Mouse (Mus musculus): Measurements from ENCODE around the gene Fanci. TPM values are rescaled to one million over a fixed set of nuclear protein-coding genes. Genes with fewer than 3 reads are reported as not detected.

The Fanci gene
- polyA plus RNA-seq, 1 experiment from 2014 or later, result 7.4 TPM

- Histone ChIP-seq H3K27me3 (ENCODE audit: control insufficient read depth, insufficient read depth, low read depth, low read length) (peaks cover 4% of the 10 kb centered on the region; the same call in 1 of the 2 replicates), H3K4me3 (ENCODE audit: low read depth, low read length) (no peak overlapping the region), H3K4me2 (ENCODE audit: low read depth, low read length) (no peak overlapping the region), H3K36me3 (ENCODE audit: control insufficient read depth, insufficient read depth) (no peaks in the 10 kb centered on the region), H3K27ac (ENCODE audit: low read length) (peak overlapping the region; percentile 13; the same call in 1 of the 2 replicates), H3K4me1 (ENCODE audit: control insufficient read depth, low read depth, low read length) (peaks cover 6% of the 10 kb centered on the region), H3K9ac (ENCODE audit: low read depth, low read length) (no peak overlapping the region; the same call in 1 of the 2 replicates), H3K9me3 (replicated peaks; ENCODE audit: control insufficient read depth, low read length) (no peaks in the 10 kb centered on the region)
- 29% methylated on average over 10 of the region's 10 CpGs for WGBS (ENCODE audit: insufficient replicate concordance)
- peak; percentile 82 for ATAC-seq (ENCODE audit: low read depth)
These were observed 15.0 kb upstream of the Fanci start for GRCm38 (mm10) chr7:79376516-79377275.

DNA sequence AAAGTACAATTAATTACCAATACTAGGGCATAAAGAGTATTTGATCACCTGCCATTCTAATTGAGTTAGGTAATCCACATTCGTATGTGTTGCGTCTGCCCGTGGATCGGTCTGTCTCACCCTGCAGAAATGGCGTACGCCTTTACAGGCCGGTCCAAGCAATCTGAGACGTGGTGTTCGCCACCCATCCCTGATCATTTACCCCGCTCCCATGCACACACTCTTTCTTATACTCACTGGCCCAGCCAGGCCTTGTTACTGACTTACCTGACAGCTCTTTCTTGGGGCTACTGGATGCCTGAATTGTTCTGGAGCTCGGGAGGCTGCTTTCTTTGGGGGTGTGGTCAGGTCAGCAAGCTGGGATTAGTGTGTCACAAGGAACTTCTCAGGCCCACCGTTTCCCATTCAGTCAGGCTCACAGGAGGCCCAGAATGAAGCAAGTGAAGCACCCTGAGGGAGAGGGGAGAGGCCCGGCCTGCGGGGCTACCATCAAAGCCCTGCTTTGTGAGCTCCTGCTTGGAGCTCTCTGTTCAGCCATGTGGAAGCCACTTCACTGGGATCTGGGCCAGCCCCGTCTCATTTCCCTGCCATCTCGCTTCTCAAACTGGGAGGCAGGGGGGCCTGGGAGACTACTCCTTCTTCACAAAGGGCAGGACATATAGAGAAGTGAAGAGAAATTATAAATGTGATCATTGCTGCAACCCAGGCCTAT is 5.2 kb upstream of the Fanci start, which contains the start of gene Rlbp1:
Gene Rlbp1 (minus strand): TSS at position 627 of the 712 bp plus-strand sequence.
- Histone ChIP-seq H3K9me3 (replicated peaks; ENCODE audit: control insufficient read depth, low read length) (no peaks in the 10 kb centered on the region), H3K27ac (ENCODE audit: low read length) (no peak within 1 kb of the TSS), H3K27me3 (ENCODE audit: control insufficient read depth, insufficient read depth, low read depth, low read length) (no peaks in the 10 kb centered on the region), H3K9ac (ENCODE audit: low read depth, low read length) (no peak within 1 kb of the TSS), H3K4me2 (ENCODE audit: low read depth, low read length) (no peak within 1 kb of the TSS), H3K4me3 (ENCODE audit: low read depth, low read length) (no peak within 1 kb of the TSS), H3K4me1 (ENCODE audit: control insufficient read depth, low read depth, low read length) (peaks cover 3% of the 10 kb centered on the region), H3K36me3 (ENCODE audit: control insufficient read depth, insufficient read depth) (no peaks in the 10 kb centered on the region)
- ATAC-seq (ENCODE audit: low read depth), result no peak
- 68% methylated on average over 16 of the region's 16 CpGs for WGBS (ENCODE audit: insufficient replicate concordance)

- Histone ChIP-seq H3K36me3 (ENCODE audit: control insufficient read depth, insufficient read depth) (no peaks in the 10 kb centered on the region), H3K27me3 (ENCODE audit: control insufficient read depth, insufficient read depth, low read depth, low read length) (no peaks in the 10 kb centered on the region), H3K4me3 (ENCODE audit: low read depth, low read length) (no peak overlapping the region), H3K9me3 (replicated peaks; ENCODE audit: control insufficient read depth, low read length) (no peaks in the 10 kb centered on the region), H3K27ac (ENCODE audit: low read length) (no peak overlapping the region), H3K4me1 (ENCODE audit: control insufficient read depth, low read depth, low read length) (peaks cover 4% of the 10 kb centered on the region), H3K9ac (ENCODE audit: low read depth, low read length) (no peak overlapping the region), H3K4me2 (ENCODE audit: low read depth, low read length) (no peak overlapping the region)
- 47% methylated on average over 8 of the region's 8 CpGs for WGBS (ENCODE audit: insufficient replicate concordance)
- ATAC-seq (ENCODE audit: low read depth), result no peak
These were observed 4.6 kb upstream of the Fanci start for GRCm38 (mm10) chr7:79387140-79387539.

- Histone ChIP-seq H3K4me2 (ENCODE audit: low read depth, low read length) (no peak overlapping the region), H3K4me3 (ENCODE audit: low read depth, low read length) (no peak overlapping the region), H3K4me1 (ENCODE audit: control insufficient read depth, low read depth, low read length) (peaks cover 7% of the 10 kb centered on the region), H3K9ac (ENCODE audit: low read depth, low read length) (no peak overlapping the region), H3K27ac (ENCODE audit: low read length) (no peak overlapping the region), H3K9me3 (replicated peaks; ENCODE audit: control insufficient read depth, low read length) (no peaks in the 10 kb centered on the region), H3K36me3 (ENCODE audit: control insufficient read depth, insufficient read depth) (no peaks in the 10 kb centered on the region), H3K27me3 (ENCODE audit: control insufficient read depth, insufficient read depth, low read depth, low read length) (no peaks in the 10 kb centered on the region)
- ATAC-seq (ENCODE audit: low read depth), result no peak
- 44% methylated on average over 7 of the region's 7 CpGs for WGBS (ENCODE audit: insufficient replicate concordance)
These were observed 3.7 kb upstream of the Fanci start for GRCm38 (mm10) chr7:79387991-79388390.

DNA sequence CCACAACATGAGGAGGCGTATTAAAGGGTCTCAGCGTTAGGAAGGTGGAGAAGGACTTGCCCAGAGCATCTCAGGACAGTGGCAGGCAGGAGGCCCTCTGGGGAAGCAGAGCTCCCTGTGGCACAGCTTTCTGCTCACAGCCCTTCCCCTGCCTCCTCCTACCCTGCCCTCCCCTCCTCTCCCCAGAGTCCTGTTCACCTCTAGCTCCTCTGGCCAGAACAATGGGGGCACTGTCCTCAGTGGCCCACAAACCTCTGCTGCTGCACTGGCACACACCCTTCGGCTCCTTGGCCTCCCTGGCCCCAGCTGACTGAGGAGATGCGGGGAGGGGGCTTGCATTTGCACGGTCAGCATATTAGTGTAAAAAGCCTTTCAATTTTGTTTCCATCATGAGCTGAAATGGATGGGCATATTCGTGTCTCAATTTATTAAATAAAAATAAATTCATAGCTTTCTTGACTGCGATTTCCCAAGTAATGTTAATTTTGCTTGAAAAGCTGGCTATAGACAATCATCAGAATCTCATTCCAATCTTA is 3.0 kb upstream of the Fanci start:
- Histone ChIP-seq H3K27ac (ENCODE audit: low read length) (no peak overlapping the region), H3K4me2 (ENCODE audit: low read depth, low read length) (no peak overlapping the region), H3K27me3 (ENCODE audit: control insufficient read depth, insufficient read depth, low read depth, low read length) (no peaks in the 10 kb centered on the region), H3K4me3 (ENCODE audit: low read depth, low read length) (no peak overlapping the region), H3K4me1 (ENCODE audit: control insufficient read depth, low read depth, low read length) (peaks cover 8% of the 10 kb centered on the region), H3K9me3 (replicated peaks; ENCODE audit: control insufficient read depth, low read length) (no peaks in the 10 kb centered on the region), H3K36me3 (ENCODE audit: control insufficient read depth, insufficient read depth) (no peaks in the 10 kb centered on the region), H3K9ac (ENCODE audit: low read depth, low read length) (no peak overlapping the region)
- WGBS (ENCODE audit: insufficient replicate concordance), result 66% methylated on average over 7 of the region's 7 CpGs
- ATAC-seq (ENCODE audit: low read depth), result no peak

DNA sequence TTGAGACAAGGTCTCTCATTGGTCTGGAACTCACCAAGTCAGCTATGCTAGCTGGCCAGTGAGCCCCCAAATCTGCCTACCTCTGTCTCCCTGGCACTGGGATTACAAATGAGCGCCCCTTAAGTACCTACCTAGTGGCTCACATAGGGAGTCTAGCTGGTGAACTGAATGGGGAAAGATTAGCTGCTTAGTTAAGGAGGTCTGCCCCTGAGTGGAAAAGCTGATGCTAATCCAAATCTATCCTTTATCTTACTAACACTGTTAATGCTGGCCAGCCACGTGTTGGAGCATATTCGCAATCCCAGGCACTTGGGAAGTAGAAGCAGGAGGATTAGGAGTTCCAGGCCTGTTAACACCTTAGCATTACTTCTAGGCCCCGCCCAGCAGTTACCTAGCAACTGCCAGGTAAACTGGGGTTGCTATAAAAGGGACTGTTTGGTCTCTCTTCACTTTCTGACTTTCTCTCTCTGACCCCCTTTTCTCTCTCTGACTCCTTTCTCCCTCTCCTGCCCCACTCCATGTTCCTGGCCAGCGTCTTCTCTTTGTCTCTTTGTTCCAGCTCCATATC is 1.5 kb upstream of the Fanci start:
- no peak for ATAC-seq (ENCODE audit: low read depth)
- Histone ChIP-seq H3K4me3 (ENCODE audit: low read depth, low read length) (no peak overlapping the region), H3K9ac (ENCODE audit: low read depth, low read length) (no peak overlapping the region), H3K27ac (ENCODE audit: low read length) (no peak overlapping the region), H3K4me1 (ENCODE audit: control insufficient read depth, low read depth, low read length) (peaks cover 8% of the 10 kb centered on the region), H3K27me3 (ENCODE audit: control insufficient read depth, insufficient read depth, low read depth, low read length) (no peaks in the 10 kb centered on the region), H3K36me3 (ENCODE audit: control insufficient read depth, insufficient read depth) (no peaks in the 10 kb centered on the region), H3K9me3 (replicated peaks; ENCODE audit: control insufficient read depth, low read length) (no peaks in the 10 kb centered on the region), H3K4me2 (ENCODE audit: low read depth, low read length) (no peak overlapping the region)
- WGBS (ENCODE audit: insufficient replicate concordance), result 74% methylated on average over 5 of the region's 5 CpGs

- Histone ChIP-seq H3K36me3 (ENCODE audit: control insufficient read depth, insufficient read depth) (no peaks in the 10 kb centered on the region), H3K27ac (ENCODE audit: low read length) (peak overlapping the region; percentile 87), H3K27me3 (ENCODE audit: control insufficient read depth, insufficient read depth, low read depth, low read length) (no peaks in the 10 kb centered on the region), H3K4me1 (ENCODE audit: control insufficient read depth, low read depth, low read length) (peaks cover 8% of the 10 kb centered on the region), H3K4me2 (ENCODE audit: low read depth, low read length) (peak overlapping the region; percentile 97), H3K9me3 (replicated peaks; ENCODE audit: control insufficient read depth, low read length) (no peaks in the 10 kb centered on the region), H3K9ac (ENCODE audit: low read depth, low read length) (peak overlapping the region; percentile 84), H3K4me3 (ENCODE audit: low read depth, low read length) (peak overlapping the region; percentile 88)
- 10% methylated on average over 3 of the region's 3 CpGs for WGBS (ENCODE audit: insufficient replicate concordance)
- ATAC-seq (ENCODE audit: low read depth), result no peak
These were observed 258 bp upstream of the Fanci start for GRCm38 (mm10) chr7:79391471-79391870.

- Histone ChIP-seq H3K27ac (ENCODE audit: low read length) (peak overlapping the region; percentile 87), H3K4me3 (ENCODE audit: low read depth, low read length) (peak overlapping the region; percentile 88), H3K27me3 (ENCODE audit: control insufficient read depth, insufficient read depth, low read depth, low read length) (no peaks in the 10 kb centered on the region), H3K4me2 (ENCODE audit: low read depth, low read length) (peak overlapping the region; percentile 97), H3K9me3 (replicated peaks; ENCODE audit: control insufficient read depth, low read length) (no peaks in the 10 kb centered on the region), H3K4me1 (ENCODE audit: control insufficient read depth, low read depth, low read length) (peaks cover 8% of the 10 kb centered on the region), H3K9ac (ENCODE audit: low read depth, low read length) (peak overlapping the region; percentile 84), H3K36me3 (ENCODE audit: control insufficient read depth, insufficient read depth) (no peaks in the 10 kb centered on the region)
- 35% methylated on average over 9 of the region's 9 CpGs for WGBS (ENCODE audit: insufficient replicate concordance)
- peak; percentile 69 for ATAC-seq (ENCODE audit: low read depth)
These were observed 1.3 kb downstream of the Fanci start for GRCm38 (mm10) chr7:79392860-79393513.
